Mouse (Mus musculus) layer of hippocampus, postnatal 36 days (tissue): Measurements from ENCODE around the gene Gm13276. TPM values are rescaled to one million over a fixed set of nuclear protein-coding genes. Genes with fewer than 3 reads are reported as not detected.
"Not testable (repeated sequence)": the region's sequence is repeated elsewhere in the genome, so short reads cannot be mapped to it uniquely, and the experiment has no call there.

ENCODE experiments used
- DNase-seq, 2 experiments: peaks; one replicate each; pipeline ENCODE4 v3.0.0; 2022
- total RNA-seq, 2 experiments: library from RNA; stranded (reverse); gene quantifications; 2 replicates each; pipeline ENCODE4 v1.2.3; 2021

The Gm13276 gene
- total RNA-seq: not detected

DNA sequence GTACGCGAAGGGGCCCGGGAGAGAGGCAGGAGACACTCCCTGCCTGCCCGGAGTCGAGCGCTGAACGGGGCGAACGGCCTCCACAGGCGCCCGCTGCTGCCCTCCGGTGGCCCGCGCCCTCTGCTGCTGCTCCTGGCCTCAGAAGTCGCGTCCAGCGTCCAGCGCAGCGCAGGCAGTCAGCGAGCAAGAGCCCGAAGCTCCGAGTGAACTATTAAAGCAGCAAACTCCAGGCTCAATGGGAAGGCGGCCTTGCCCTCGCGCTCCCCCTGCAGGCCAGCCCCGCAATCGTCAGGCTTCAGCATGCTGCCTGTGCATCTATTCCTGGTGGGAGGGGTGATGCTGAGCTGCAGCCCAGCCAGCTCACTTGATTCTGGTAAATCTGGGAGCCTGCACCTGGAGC, at the start of gene Gm13276:
Gm13276 (plus strand) TSS at position 301 of the 400 bp plus-strand sequence.
- DNase-seq: not testable (repeated sequence)

- DNase-seq: no peak
Measured at GRCm38 (mm10) chr4:88738480-88738879, 47.0 kb upstream of the Gm13276 start.

GRCm38 (mm10) chr4:88739036-88739435, 46.5 kb upstream of the Gm13276 start:
- no peak for DNase-seq

DNA sequence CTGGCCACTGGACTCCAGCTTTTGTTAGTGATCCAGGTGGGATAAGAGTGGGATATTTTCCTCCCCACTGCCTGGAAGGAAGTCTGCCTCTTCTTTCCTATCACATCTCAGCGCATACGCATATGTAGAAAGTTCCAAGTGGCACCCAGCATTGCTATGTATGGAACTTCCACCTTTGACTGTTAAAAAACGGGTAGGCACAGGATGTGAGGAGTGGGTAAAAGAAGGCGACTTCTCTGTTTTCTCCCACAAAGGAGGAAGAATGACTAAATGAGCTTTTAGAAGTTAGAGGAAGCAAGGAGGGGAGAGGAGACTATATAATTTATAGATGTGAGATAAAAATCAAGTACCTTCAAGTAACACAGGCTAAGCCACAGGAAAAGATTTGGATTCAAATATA, 44.1 kb upstream of the Gm13276 start:
- no peak for DNase-seq

GRCm38 (mm10) chr4:88742771-88743371, 42.6 kb upstream of the Gm13276 start:
- DNase-seq: no peak

DNA sequence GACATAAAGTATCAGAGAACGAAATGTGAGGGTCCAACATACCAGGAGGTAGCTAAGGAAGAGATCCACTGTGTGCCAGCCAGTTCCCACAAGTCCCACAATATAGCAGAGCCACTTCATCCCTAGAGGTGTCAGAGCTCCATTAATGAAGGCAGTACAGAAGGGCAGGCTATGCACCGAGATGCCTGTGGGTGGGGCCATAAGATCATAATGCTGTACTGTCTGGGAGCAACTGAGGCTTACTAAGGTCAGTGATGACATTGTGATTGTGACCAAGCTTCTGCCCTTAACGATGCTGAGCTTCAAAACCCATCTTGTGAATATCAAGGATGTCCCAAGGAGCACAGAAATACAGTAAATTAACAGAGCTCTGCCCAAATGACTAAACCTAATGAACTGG, 41.3 kb upstream of the Gm13276 start:
- no peak for DNase-seq

GRCm38 (mm10) chr4:88749926-88750325, 35.6 kb upstream of the Gm13276 start:
- no peak for DNase-seq

GRCm38 (mm10) chr4:88754818-88755340, 30.6 kb upstream of the Gm13276 start, which contains the start of gene Gm13271:
Gene Gm13271 (plus strand): TSS chr4:88754868.
- peak; percentile 71 to 72 for DNase-seq

DNA sequence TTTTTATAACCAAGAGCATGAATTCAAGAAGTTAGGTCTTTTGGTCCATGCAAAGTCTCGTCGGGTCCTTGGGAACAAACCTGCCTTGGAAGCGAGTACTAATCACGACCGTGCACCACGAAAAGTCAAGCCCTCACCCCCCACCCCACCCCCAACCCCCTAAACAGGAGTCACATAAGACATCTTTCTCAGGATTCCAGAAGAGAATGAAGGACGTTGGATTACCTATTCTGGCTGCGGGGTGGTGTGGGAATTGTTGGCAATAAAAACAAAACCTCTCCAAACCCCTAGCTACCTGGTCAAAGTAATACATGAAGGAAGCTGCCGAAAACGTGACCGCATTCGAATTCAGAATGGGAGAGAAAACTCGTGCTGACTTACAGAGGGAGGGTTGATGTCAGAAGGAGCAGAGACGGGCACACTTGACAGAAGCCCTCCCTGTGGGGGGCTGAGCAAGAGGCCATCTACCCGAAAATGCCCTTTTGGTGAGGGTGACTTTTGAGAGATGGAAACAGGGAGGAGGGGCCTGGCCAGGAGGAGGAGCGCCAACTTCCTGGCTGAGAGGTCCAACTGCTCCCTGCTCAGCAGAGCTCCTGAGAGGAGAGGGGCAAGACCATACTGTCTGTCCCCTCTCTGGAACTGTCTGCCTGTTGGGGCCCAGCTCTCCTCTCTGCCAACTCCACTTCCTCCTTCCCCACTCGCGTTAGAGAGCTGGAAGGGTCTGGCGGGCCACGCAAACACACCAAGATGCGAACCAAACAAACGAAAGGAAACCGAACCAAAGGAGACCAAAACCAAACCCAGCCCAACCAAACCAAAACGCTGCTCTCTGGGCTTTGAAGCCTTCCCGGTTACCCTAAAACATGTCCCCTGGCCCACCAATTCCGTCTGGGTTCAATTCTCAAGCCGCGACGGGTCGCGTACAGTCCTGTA, 28.7 kb upstream of the Gm13276 start:
- not testable (repeated sequence) for DNase-seq

GRCm38 (mm10) chr4:88757628-88758031, 27.9 kb upstream of the Gm13276 start:
- peak; percentile 95 for DNase-seq

DNA sequence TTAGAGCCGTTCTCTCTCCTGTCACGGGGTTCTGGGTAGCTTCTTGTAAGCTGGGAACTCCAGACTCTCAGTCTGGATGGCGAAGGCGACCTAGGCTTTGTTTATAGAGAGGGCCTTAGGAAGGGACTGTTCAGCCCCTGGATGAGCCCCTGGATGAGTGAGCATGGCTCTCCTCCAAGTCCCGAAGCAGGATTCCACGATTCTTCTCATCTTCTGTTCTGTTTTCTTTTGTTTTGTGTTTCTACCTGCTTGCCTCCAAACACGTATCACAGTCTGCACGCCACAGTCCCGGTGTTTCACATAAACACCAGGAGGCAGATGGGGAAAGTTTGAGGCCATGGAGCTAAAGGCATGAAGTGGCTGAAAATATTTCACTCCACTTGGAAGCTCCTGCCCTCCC, 26.8 kb upstream of the Gm13276 start:
- not testable (repeated sequence) for DNase-seq

DNA sequence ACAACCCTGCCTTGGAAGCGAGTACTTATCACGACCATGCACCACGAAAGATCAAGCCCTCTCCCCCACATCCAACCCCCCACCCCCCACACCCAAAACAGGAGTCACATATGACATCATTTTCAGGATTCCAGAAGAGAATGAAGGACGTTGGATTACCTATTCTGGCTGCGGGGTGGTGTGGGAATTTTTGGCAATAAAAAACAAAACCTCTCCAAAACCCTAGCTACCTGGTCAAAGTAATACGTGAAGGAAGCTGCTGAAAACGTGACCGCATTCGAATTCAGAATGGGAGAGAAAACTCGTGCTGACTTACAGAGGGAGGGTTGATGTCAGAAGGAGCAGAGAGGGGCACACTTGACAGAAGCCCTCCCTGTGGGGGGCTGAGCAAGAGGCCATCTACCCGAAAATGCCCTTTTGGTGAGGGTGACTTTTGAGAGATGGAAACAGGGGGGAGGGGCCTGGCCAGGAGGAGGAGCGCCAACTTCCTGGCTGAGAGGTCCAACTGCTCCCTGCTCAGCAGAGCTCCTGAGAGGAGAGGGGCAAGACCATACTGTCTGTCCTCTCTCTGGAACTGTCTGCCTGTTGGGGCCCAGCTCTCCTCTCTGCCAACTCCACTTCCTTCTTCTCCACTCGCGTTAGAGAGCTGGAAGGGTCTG, 25.8 kb upstream of the Gm13276 start, which contains the start of gene Gm13283:
Gm13283 (plus strand) TSS at position 510 of the 659 bp plus-strand sequence.
- not testable (repeated sequence) for DNase-seq

DNA sequence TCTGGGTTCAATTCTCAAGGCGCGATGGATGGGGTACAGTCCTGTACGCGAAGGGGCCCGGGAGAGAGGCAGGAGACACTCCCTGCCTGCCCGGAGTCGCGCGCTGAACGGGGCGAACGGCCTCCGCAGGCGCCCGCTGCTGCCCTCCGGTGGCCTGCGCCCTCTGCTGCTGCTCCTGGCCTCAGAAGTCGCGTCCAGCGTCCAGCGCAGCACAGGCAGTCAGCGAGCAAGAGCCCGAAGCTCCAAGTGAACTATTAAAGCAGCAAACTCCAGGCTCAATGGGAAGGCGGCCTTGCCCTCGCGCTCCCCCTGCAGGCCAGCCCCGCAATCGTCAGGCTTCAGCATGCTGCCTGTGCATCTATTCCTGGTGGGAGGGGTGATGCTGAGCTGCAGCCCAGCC, 25.1 kb upstream of the Gm13276 start:
- DNase-seq: peak; percentile 45 to 60

DNA sequence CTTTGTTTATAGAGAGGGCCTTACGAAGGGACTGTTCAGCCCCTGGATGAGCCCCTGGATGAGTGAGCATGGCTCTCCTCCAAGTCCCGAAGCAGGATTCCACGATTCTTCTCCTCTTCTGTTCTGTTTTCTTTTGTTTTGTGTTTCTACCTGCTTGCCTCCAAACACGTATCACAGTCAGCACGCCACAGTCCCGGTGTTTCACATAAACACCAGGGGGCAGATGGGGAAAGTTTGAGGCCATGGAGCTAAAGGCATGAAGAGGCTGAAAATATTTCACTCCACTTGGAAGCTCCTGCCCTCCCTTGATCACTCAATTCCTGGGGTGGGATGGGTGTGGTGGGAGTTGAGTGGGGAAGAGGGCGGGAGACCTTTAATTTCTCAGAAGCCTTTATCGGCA, 23.7 kb upstream of the Gm13276 start:
- DNase-seq: peak; percentile 48 to 70

- DNase-seq: not testable (repeated sequence)
Measured at GRCm38 (mm10) chr4:88762341-88762740, 23.2 kb upstream of the Gm13276 start.

GRCm38 (mm10) chr4:88763384-88764018, 22.0 kb upstream of the Gm13276 start:
- peak; percentile 29 to 37 for DNase-seq

GRCm38 (mm10) chr4:88773534-88773933, 12.0 kb upstream of the Gm13276 start, which contains the start of gene Gm13290:
Gene Gm13290 (plus strand): TSS chr4:88773834.
- not testable (repeated sequence) for DNase-seq

DNA sequence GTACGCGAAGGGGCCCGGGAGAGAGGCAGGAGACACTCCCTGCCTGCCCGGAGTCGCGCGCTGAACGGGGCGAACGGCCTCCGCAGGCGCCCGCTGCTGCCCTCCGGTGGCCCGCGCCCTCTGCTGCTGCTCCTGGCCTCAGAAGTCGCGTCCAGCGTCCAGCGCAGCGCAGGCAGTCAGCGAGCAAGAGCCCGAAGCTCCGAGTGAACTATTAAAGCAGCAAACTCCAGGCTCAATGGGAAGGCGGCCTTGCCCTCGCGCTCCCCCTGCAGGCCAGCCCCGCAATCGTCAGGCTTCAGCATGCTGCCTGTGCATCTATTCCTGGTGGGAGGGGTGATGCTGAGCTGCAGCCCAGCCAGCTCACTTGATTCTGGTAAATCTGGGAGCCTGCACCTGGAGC, 8.9 kb upstream of the Gm13276 start, which contains the start of gene Gm13289:
Gm13289 (plus strand) TSS at position 301 of the 400 bp plus-strand sequence.
- not testable (repeated sequence) for DNase-seq

- not testable (repeated sequence) for DNase-seq
Measured at GRCm38 (mm10) chr4:88779550-88779949, 6.0 kb upstream of the Gm13276 start, which contains the start of gene Gm13272. Gene Gm13272 (plus strand): TSS chr4:88779850.

GRCm38 (mm10) chr4:88780320-88780719, 5.2 kb upstream of the Gm13276 start:
- not testable (repeated sequence) for DNase-seq

- not testable (repeated sequence) for DNase-seq
Measured at GRCm38 (mm10) chr4:88781831-88782230, 3.7 kb upstream of the Gm13276 start, which contains the start of gene Ifnz. Gene Ifnz (plus strand): TSS chr4:88782131.

DNA sequence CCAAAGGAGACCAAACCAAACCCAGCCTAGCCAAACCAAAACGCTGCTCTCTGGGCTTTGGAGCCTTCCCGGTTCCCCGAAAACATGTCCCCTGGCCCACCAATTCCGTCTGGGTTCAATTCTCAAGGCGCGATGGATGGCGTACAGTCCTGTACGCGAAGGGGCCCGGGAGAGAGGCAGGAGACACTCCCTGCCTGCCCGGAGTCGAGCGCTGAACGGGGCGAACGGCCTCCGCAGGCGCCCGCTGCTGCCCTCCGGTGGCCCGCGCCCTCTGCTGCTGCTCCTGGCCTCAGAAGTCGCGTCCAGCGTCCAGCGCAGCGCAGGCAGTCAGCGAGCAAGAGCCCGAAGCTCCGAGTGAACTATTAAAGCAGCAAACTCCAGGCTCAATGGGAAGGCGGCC, 3.2 kb upstream of the Gm13276 start:
- peak in 1 of 2 experiments; percentile 3 for DNase-seq
